Mouse (Mus musculus) embryonic fibroblast, embryonic 13.5 days (primary cell): Measurements from ENCODE around the gene Crtc1. TPM values are rescaled to one million over a fixed set of nuclear protein-coding genes. Genes with fewer than 3 reads are reported as not detected.

ENCODE experiments used
- H3K27ac ChIP-seq: 2 replicates; pipeline ENCODE4 v1.5.1; 2012; ENCODE audit warnings: low read length, control low read depth, inconsistent platforms; ENCODE audit not compliant: insufficient read depth
- H3K4me1 ChIP-seq: 2 replicates; pipeline ENCODE4 v1.6.1; 2011; ENCODE audit warnings: low read length; ENCODE audit not compliant: control insufficient read depth, insufficient read depth
- H3K4me3 ChIP-seq: 2 replicates; pipeline ENCODE4 v1.5.1; 2011; ENCODE audit warnings: mild to moderate bottlenecking, control low read depth, low read length; ENCODE audit not compliant: insufficient read depth
- CTCF ChIP-seq: IDR thresholded peaks from 2 replicates; pipeline ENCODE4 v1.5.1; 2011; ENCODE audit warnings: mild to moderate bottlenecking, control low read depth, low read length, moderate library complexity, borderline replicate concordance; ENCODE audit not compliant: insufficient read depth
- POLR2A ChIP-seq: IDR thresholded peaks from 2 replicates; pipeline ENCODE4 v1.6.1; 2011; ENCODE audit warnings: low read depth, mild to moderate bottlenecking, control low read depth, low read length, moderate library complexity
- polyA plus RNA-seq: library from polyadenylated mRNA; stranded (reverse); fragments of >200 nt; gene quantifications from 2 replicates; pipeline ENCODE4 v1.2.4, GENCODE M21; 2011; ENCODE audit warnings: low read depth; ENCODE audit not compliant: missing spikeins, insufficient read length

Gene Crtc1
- polyA plus RNA-seq, 1 experiment = 15.6 TPM

DNA sequence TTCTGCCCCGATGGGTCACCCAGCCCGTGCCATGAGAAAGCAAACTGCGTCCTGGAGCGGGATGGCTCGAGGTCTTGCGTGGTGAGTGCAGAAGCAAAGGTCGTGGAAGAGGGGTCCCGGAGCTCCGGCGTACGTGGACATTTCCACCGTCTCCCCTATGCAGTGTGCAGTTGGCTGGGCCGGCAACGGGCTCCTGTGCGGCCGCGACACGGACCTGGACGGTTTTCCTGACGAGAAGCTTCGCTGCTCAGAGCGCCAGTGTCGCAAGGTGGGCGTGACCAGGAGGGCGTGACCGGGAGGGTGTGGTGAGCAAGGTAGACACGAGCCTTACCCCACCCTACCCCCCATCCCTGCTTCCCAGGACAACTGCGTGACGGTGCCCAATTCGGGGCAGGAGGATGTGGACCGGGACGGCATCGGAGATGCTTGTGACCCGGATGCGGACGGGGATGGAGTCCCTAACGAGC, 63.1 kb downstream of the Crtc1 start:
- TF ChIP-seq POLR2A = no peak
- Histone ChIP-seq H3K4me1 (0 out of 2 replicates have a peak, but pooled peaks cover 2% of the 10 kb centered on the region), H3K27ac (no peak overlapping the region), H3K4me3 (no peak overlapping the region)

DNA sequence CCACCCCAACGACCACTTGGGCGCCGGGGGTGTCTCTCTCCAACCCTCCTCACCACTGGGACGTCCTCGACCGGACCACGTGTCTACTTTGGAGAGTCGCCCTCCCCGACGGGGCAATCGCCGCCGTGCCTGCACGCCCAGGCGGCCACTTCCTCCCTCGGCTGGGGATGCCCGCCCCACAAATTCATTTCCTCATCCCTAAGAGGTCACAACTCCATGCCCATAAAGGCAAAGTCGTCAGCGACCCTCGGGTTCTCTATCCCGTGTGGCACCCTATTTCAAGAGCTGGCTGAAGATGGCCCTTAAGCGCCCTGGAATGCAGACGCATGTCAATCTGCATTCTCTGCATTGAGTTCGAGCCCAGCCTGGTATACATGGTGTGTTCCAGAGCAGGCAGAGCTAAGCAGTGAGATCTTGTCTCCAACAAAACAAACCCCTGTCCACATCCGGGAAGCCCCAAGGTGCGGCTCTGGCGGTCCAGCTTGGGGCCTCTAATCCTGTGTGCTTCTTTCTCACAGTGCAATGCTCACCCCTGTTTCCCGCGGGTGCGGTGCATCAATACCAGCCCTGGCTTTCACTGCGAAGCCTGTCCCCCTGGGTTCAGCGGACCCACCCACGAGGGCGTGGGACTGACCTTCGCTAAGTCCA, 64.0 kb downstream of the Crtc1 start:
- TF ChIP-seq CTCF (no peak), POLR2A (no peak)
- Histone ChIP-seq H3K27ac (no peak overlapping the region), H3K4me3 (no peak overlapping the region), H3K4me1 (0 out of 2 replicates have a peak, but pooled peaks cover 2% of the 10 kb centered on the region)

DNA sequence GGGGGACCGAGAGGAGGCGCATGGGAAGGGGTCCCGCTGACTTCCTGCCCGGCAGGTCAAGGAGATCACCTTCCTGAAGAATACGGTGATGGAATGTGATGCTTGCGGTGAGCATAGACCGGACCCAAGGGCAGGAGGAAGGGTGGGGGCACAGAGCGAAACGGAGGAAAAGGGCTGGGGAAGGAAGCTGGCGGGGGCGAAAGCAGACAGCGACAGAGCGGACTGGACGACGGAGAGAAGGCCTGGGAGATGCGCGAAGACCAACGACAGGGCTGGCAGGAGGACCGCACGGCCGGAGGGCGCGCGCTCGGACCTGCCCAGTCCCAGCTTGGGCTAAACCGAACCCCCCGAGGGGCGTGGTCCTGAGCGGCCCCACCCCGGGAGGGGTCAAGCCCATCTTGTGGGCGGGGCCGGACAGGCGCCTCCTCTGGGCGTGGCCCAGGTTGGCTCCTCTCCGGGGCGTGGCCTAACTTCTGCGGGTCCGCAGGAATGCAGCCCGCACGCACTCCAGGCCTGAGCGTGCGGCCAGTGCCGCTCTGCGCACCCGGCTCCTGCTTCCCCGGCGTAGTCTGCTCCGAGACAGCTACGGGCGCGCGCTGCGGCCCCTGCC, 65.0 kb downstream of the Crtc1 start:
- no peak for TF ChIP-seq CTCF
- peak; percentile 66 for TF ChIP-seq POLR2A
- Histone ChIP-seq H3K4me1 (0 out of 2 replicates have a peak, but pooled peaks cover 2% of the 10 kb centered on the region), H3K27ac (no peak overlapping the region), H3K4me3 (no peak overlapping the region)

DNA sequence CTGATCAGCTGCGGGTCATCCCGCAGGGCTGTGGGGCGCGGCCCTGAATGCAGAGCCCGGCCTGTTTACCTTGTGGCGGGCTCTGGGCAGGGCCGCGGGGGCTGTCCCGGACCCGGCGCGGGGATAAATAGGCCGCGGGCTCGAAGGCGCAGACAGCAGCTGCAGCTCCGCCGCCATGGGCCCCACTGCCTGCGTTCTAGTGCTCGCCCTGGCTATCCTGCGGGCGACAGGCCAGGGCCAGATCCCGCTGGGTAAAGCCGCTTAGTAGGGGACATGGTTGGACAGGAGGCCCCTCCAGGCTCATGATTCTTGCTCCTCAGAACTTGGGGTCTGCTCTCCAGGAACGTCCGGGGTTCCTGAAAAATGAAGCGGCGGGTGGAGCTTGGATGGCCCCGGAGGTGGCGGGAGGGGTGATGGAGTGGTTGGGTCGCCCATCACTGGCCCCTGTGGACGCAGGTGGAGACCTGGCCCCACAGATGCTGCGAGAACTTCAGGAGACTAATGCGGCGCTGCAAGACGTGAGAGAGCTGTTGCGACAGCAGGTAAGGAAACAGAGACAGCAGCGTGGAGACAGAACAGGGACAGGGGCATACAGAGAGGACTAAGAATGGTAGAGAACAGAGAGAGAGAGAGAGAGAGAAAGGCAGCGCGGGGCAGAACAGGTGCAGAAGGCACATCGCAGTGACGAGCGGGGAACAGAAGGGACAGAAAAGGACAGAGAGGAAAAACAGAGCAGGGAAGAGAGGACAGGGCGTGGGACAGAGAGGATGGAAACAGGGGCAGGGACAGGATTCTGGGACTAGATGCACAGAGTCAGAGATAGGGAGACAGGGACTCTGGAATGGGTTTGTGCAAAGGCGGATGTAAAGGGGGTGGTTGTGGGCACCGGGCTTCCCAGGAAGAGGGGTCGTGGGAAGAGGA, 65.7 kb downstream of the Crtc1 start, which contains the start of gene Comp:
TSS of gene Comp (plus strand) at position 162 of the 921 bp plus-strand sequence.
- Histone ChIP-seq H3K4me1 (0 out of 2 replicates have a peak, but pooled peaks cover 2% of the 10 kb centered on the region), H3K27ac (peak within 1 kb of the TSS; percentile 20; the same call in 1 of the 2 replicates)
- TF ChIP-seq POLR2A (no peak), CTCF (no peak)

DNA sequence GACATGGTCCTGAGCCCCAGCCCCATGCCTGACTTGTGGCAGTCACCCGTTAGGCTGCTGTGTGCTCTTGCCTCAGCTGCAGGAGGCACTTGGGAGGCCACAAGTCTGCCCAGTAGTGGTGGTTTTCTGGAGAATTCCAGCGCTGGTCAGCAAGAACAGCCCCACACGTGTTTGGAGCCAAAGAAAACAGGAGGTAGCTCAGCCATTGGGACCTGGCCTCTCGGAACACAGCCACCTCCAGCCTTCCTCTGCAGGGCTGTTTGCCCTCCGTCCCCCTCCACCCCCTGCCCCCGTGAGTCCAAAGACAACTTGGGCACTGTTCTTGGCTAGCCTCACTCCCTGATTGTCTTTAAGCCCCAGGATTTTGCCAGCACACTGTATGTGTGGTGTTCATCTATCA, 67.4 kb downstream of the Crtc1 start:
- H3K4me3 ChIP-seq = no peak overlapping the region
- peak overlapping the region; percentile 23; the same call in 1 of the 2 replicates for H3K27ac ChIP-seq
- TF ChIP-seq CTCF = no peak
- TF ChIP-seq POLR2A = peak; percentile 53; the same call in 1 of the 2 replicates
- 0 out of 2 replicates have a peak, but pooled peaks cover 2% of the 10 kb centered on the region for H3K4me1 ChIP-seq

More for the DNA sequence above, 65.7 kb downstream of the Crtc1 start, which contains the start of gene Comp:
- H3K4me3 ChIP-seq = no peak within 1 kb of the TSS

DNA sequence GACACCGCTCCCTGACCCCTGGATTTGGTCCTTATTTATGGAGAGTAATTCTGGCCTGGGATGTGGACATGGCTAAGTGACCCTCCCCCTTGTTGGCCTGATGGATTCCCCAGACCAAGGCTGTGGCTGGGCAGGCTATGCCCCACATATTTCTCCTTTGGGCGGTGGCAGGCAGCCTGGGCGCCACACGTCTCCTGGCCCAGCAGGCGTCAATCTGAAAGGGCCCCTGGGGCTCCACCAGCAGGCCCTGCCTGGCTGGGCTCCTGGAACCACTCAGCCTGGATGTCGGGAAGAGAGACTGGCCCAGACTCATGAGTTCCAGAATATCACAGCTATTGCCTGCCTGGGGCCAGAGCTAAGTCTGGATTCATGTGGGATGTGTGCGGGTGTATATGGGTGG, 68.9 kb downstream of the Crtc1 start:
- Histone ChIP-seq H3K4me3 (no peak overlapping the region), H3K4me1 (0 out of 2 replicates have a peak, but pooled peaks cover 2% of the 10 kb centered on the region), H3K27ac (no peak overlapping the region)
- no peak for TF ChIP-seq CTCF
- no peak for TF ChIP-seq POLR2A

DNA sequence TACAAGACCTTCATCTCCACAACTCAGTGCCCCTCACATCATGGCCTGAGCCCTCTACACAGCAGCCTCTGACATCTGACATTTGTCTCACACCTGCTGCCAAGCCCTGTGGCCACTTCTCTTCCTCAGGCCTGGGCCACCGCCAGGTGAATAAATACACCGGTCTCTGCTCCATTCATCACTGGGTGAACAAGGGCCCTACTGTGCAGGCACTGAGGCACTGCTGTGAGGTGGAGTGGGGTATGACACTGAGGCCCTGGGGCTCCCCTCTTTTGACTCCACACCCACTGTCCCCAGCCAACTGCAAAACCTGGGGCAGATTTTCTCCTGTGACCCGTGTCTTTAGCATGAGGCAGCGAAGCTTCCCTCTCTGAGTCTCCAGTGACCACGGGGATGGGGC, 72.8 kb downstream of the Crtc1 start:
- TF ChIP-seq POLR2A (no peak), CTCF (no peak)

DNA sequence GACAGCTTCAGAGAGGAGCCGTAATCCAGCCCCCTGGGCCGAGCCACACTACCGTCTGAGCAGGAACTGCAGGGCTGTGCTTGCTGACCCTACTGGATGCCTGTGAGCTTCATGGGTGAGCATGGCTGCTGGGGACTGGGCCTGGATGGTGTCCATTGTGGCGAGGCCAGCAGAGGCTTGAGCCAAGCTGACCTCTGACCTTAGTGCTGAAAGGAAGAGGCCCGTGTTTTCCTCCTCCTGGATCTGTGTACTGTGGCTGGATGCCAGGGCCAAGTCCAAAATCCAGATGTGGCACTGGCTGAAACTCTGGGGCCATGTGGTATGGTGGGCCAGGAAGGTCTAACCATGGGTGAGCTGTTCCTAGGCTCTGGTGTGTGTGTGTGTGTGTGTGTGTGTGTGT, 75.3 kb downstream of the Crtc1 start:
- Histone ChIP-seq H3K27ac (no peak overlapping the region), H3K4me1 (no peaks in the 10 kb centered on the region), H3K4me3 (no peak overlapping the region)
- TF ChIP-seq POLR2A = no peak
- TF ChIP-seq CTCF = no peak

More for the DNA sequence above, 72.8 kb downstream of the Crtc1 start:
- H3K4me3 ChIP-seq = no peak overlapping the region
- H3K4me1 ChIP-seq = no peaks in the 10 kb centered on the region
- no peak overlapping the region for H3K27ac ChIP-seq

DNA sequence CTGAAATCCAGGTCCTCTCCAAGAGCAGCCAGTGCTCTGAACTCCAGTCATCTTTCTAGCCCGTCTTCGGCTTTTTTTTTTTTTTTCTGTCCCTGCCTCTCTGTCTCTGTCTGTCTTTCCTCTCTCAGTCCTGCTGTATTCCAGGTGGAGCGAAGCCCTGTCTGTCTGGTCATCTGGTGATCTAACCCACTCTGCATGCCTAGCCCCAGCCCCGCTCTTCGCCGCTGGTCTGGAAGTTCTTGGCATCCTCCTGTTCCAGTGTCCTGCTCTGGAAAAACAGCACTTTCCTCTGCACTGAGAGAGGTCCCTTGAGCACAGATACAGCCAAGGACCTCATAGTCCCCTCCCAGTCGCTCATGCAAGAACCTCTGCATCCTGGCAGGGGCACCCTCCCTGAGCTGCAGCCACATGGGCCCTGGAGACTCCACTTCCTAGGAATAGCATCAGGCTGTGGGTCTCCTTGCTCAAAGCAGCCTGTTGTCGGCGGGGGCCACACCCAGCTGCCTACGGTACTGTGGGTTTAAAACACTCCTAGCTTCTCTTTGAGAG, 77.8 kb downstream of the Crtc1 start:
- Histone ChIP-seq H3K4me1 (no peaks in the 10 kb centered on the region), H3K27ac (no peak overlapping the region), H3K4me3 (no peak overlapping the region)
- TF ChIP-seq POLR2A (no peak), CTCF (no peak)

DNA sequence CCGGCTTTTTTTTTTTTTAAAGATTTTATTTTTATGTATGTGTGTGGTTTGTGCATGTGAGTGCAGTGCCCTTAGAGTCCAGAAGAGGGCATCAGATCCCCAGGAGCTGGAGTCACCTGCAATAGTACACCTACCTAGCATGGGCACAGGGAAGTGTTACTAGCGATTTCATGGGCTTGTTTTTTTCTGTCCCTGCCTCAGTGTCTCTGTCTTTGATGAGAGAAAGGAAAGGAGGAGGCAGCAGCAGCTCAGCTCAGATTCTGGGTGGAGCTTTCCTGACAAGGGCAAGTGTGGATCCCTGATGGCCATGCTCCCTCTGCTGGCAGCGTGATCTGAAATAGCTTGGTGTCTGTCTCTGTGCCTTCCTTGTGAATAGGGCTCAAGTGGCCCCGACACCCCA, 78.6 kb downstream of the Crtc1 start:
- Histone ChIP-seq H3K27ac (no peak overlapping the region), H3K4me3 (no peak overlapping the region), H3K4me1 (no peaks in the 10 kb centered on the region)
- TF ChIP-seq CTCF (peak; percentile 34; the same call in 1 of the 2 replicates), POLR2A (no peak)
